Mouse (Mus musculus) midbrain, embryonic 10.5 days (tissue): ENCODE measurements around the gene Gm17019. TPM values are rescaled to one million over a fixed set of nuclear protein-coding genes. Genes with fewer than 3 reads are reported as not detected.
"Not testable (repeated sequence)": the region's sequence is repeated elsewhere in the genome, so short reads cannot be mapped to it uniquely, and the experiment has no call there.

Source experiments
- DNase-seq: peaks from one replicate; pipeline ENCODE4 v3.0.0-alpha.2; 2017; ENCODE audit warnings: low spot score
- H3K27ac ChIP-seq: fragments of 300-500 bp; sonication (generic); replicated peaks from 2 replicates; pipeline ENCODE4 v1.5.1; 2016; ENCODE audit warnings: mild to moderate bottlenecking
- H3K27me3 ChIP-seq: fragments of 300-500 bp; sonication (generic); 2 replicates; pipeline ENCODE4 v1.6.1; 2016; ENCODE audit warnings: low read depth, mild to moderate bottlenecking; ENCODE audit not compliant: poor library complexity, severe bottlenecking
- H3K36me3 ChIP-seq: fragments of 300-500 bp; sonication (generic); 2 replicates; pipeline ENCODE4 v1.6.1; 2016; ENCODE audit warnings: mild to moderate bottlenecking, moderate library complexity
- H3K4me1 ChIP-seq: fragments of 300-500 bp; sonication (generic); 2 replicates; pipeline ENCODE4 v1.6.1; 2016
- H3K4me3 ChIP-seq: fragments of 300-500 bp; sonication (generic); 2 replicates; pipeline ENCODE4 v1.5.1; 2016; ENCODE audit warnings: mild to moderate bottlenecking, moderate library complexity
- H3K9me3 ChIP-seq: fragments of 300-500 bp; sonication (generic); replicated peaks from 2 replicates; pipeline ENCODE4 v1.6.1; 2016; ENCODE audit warnings: mild to moderate bottlenecking
- WGBS: fragments of 180-500 bp; shearing (Covaris S2); methylation state at CpG from one replicate; pipeline ENCODE4 v1.1.7; 2016; 5-methylcytosine and 5-hydroxymethylcytosine counted together
- polyA plus RNA-seq: library from polyadenylated mRNA; unstranded; fragments of >200 nt; fragmentation: Nextera tagmentation; extraction: Ambion mirVana; gene quantifications from 2 replicates; pipeline ENCODE4 v1.2.1, GENCODE M21; 2016

The Gm17019 gene
- polyA plus RNA-seq, result not detected in 2 replicates

DNA sequence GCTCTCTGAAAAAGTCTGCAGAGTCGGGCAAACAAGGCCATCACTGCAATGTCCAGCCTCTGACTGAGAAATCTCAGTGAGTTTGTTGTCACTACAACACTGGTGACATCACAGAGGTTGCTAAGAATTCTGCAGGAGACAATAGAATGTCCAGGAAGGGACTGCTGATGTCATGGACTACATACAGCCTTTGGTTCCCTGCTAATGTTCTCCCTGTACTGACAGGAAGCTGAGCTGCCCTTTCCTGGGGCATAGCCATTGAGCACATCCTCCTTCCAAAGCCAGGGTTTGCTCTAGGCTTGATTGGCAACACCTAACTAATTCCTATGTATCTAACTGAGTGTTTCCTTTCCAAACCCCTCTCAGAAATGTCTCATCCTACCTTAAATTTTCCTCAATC lies at the start of gene Gm17019:
Gene Gm17019, minus strand, starts transcription at position 101 of the 400 bp plus-strand sequence.
- H3K4me1 ChIP-seq, H3K36me3 ChIP-seq, H3K4me3 ChIP-seq, DNase-seq, H3K27ac ChIP-seq, H3K27me3 ChIP-seq: not testable (repeated sequence)
- peaks cover 65% of the 10 kb centered on the region for H3K9me3 ChIP-seq
- whole genome bisulfite sequencing, result 49% methylated on average over 1 of the region's 1 CpGs

DNA sequence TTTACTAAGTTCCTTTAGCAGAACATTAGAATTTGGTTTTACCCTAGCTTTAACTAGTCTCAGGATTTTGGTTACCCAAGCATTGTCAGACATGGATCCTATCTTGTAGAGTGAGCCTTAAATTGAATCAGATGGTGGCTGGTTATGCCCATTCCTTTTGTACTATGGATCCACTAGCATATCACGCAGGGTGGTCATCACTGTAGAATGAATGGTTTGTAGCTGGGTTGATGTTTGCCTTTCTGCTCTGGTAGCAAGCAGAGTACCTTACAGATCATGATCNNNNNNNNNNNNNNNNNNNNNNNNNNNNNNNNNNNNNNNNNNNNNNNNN lies 29.6 kb upstream of the Gm17019 start:
- not testable (repeated sequence) for H3K27me3 ChIP-seq, H3K4me1 ChIP-seq, DNase-seq, H3K27ac ChIP-seq, H3K4me3 ChIP-seq, H3K36me3 ChIP-seq
- H3K9me3 ChIP-seq, result peaks cover 30% of the 10 kb centered on the region
- WGBS, result 90% methylated on average over 1 of the region's 1 CpGs

DNA sequence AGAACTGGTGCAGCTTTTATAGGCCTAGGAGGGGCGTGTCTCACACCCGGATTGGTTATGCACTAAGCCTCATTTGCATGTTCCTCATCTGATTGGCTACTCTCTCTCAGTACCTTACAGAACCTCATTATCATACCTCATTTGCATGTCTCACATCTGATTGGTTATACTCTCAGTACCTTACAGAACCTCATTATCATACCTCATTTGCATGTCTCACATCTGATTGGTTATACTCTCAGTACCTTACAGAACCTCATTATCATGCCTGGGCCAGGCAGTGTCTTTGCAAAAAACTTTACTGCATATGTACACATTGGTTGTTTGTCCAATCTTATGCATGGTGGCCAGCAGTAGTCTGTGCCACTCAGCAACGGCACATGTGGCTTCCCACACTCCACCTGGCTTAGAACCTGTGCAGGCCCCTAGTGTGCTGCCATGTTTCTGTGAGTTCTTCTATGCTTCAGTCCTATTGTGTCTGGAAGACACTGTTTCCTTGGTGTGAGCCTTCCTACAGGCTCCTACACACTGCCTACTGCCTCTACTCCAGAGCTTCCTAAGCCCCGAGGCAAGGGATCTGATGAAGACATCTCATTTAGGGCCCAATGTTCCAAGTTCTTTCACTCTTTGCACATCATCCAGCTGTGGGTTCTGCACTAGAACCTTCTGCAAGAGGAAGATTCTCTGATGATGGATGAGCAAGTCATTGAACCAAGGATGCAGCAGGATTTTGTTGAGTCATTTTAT lies 29.0 kb upstream of the Gm17019 start:
- H3K4me3 ChIP-seq, DNase-seq, H3K4me1 ChIP-seq, H3K27me3 ChIP-seq, H3K36me3 ChIP-seq, H3K27ac ChIP-seq: not testable (repeated sequence)
- H3K9me3 ChIP-seq, result peaks cover 33% of the 10 kb centered on the region
- WGBS, result 85% methylated on average over 4 of the region's 4 CpGs

DNA sequence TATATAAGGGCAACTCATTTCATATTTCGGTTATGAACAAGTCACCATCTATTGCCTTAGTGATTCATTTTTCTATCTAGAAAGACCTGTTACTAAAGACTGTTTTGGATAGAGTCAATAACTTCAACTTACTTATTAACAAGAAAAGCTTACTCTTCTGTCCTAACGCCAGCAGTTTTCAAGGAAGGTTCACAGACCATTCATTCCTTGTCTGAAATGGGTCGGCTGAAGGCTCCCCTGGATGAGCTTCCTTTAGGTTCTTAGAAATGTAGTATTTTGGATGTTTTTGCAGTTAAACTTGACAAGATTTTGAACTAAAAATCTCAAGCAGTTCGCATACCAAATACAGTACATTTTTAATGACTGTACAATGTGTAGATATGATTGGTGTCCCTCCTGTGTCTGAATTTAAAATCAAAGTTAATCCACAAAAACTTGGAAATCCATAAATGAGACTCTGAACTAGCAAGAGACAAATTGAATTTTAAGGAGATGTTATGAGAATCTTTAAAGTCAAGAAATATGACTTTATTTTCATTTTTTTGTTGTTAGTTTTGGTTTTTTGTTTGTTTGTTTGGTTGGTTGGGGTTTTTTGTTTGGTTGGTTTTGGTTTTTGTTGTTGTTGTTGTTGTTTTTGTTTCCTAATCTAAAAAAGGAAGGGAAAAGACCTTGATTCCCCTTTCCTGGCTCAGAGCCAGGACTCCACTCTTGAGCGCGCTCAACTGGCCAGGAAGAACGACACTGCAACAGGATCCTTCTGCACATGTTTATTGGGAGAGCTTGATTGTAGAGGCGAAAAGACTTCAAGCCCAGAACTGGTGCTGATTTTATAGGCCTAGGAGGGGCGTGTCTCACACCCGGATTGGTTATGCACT lies 21.6 kb upstream of the Gm17019 start:
- not testable (repeated sequence) for H3K27ac ChIP-seq, H3K36me3 ChIP-seq, H3K27me3 ChIP-seq, H3K4me3 ChIP-seq, H3K4me1 ChIP-seq, DNase-seq
- H3K9me3 ChIP-seq, result peaks cover 52% of the 10 kb centered on the region
- 76% methylated on average over 10 of the region's 10 CpGs for WGBS

DNA sequence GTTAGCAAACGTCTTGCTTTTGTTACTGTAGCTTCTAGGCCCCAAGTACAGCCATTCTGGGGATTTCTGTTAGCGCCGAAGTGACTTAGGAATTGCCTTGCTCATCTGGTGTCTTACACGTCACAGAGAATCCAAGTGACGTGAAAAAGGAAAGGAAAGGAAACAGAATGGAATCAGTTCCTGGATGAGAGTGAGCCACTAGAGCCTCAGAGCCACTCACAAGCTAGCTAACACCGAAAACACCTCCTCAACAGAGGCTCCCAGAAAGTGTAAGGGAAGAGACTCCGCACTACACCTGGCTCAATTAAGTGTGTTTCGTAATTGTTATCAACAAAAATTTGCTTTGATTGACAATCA lies 20.8 kb upstream of the Gm17019 start:
- peaks cover 49% of the 10 kb centered on the region for H3K9me3 ChIP-seq
- H3K27me3 ChIP-seq, DNase-seq, H3K4me1 ChIP-seq, H3K4me3 ChIP-seq, H3K36me3 ChIP-seq, H3K27ac ChIP-seq: not testable (repeated sequence)
- WGBS, result 77% methylated on average over 8 of the region's 8 CpGs

DNA sequence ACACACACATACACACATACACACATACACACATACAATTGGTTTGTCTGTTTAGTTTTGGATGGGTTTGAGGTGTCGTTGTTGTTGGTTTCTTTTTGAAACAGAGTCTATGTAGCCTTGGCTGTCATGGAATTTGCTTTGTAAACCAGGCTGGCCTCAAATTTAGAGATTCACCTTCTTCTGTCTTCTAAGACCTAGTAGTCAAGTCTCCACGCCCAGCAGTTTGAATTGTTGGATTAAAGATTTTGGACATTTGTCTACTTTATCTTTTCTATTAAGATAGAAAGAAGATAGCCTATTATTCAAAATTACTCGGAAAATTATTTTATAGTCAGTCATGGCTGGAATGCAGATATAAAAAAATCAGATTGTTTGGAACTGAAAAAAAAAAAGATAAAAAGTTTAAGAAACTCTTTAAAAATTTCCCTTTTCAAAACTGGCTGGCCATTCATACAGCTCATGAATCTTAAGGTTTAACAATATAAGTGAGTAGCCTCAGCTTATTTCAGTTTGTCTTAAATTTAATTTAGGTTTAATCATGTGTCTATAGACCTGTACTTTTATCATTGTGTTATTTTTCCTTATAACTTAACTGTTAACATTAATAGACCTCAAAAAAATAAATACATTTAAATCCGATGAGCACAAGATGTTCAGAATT lies 20.3 kb upstream of the Gm17019 start:
- not testable (repeated sequence) for H3K36me3 ChIP-seq, DNase-seq, H3K4me1 ChIP-seq, H3K27me3 ChIP-seq, H3K27ac ChIP-seq, H3K4me3 ChIP-seq
- peaks cover 49% of the 10 kb centered on the region for H3K9me3 ChIP-seq
- WGBS, result 84% methylated on average over 4 of the region's 4 CpGs

DNA sequence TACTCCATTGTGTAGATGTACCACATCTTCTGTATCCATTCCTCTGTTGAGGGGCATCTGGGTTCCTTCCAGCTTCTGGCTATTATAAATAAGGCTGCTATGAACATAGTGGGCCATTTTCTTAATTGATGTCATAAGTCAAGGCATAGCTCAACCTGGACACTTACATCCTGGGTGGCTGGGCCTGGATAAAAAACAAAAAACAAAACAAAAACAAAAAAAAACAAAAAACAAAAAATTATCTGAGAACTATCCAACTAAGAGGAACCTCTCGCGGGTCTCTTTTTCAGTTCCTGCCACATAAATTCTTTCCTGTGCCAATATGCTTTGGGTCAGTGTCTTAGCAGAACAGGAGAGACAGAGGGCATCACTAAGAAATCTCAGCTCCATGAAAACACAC lies 18.0 kb upstream of the Gm17019 start:
- not testable (repeated sequence) for H3K4me3 ChIP-seq, H3K4me1 ChIP-seq, H3K27me3 ChIP-seq, H3K27ac ChIP-seq, H3K36me3 ChIP-seq, DNase-seq
- peaks cover 39% of the 10 kb centered on the region for H3K9me3 ChIP-seq
- WGBS, result 69% methylated on average over 2 of the region's 2 CpGs

DNA sequence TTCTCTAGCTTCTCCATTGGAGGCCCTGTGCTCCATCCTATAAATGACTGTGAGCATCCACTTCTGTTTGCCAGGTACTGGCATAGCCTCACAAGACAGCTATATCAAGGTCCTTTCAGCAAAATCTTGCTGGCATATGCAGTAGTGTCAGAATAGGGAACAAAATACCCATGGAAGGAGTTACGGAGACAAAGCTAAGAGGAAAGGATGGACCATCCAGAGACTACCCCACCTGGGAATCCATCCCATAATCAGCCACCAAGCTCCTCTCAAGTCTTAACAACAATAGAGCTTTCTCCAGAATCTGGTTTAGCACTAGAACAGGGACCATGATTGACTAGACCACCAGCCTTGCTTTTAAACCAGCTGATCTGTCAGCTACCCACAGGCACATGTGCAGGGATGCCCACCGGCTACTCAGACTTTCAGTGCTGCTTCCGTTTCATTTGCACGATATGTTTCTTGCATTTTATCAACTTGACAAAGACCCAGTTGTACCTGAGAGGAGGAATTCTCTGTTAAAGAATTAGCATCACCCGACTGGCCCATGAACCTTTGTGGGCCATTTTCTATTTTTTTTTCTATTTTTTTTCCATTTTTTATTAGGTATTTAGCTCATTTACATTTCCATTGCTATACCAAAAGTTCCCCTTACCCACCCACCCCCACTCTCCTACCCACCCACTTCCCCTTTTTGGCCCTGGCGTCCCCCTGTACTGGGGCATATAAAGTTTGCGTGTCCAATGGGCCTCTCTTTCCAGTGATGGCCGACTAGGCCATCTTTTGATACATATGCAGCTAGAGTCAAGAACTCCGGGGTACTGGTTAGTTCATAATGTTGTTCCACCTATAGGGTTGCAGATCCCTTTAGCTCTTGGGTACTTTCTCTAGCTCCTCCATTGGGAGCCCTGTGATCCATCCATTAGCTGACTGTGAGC lies 12.3 kb upstream of the Gm17019 start:
- WGBS, result 86% methylated on average over 9 of the region's 9 CpGs
- not testable (repeated sequence) for H3K4me1 ChIP-seq, H3K27me3 ChIP-seq, DNase-seq, H3K36me3 ChIP-seq, H3K27ac ChIP-seq, H3K4me3 ChIP-seq
- H3K9me3 ChIP-seq, result peaks cover 14% of the 10 kb centered on the region

DNA sequence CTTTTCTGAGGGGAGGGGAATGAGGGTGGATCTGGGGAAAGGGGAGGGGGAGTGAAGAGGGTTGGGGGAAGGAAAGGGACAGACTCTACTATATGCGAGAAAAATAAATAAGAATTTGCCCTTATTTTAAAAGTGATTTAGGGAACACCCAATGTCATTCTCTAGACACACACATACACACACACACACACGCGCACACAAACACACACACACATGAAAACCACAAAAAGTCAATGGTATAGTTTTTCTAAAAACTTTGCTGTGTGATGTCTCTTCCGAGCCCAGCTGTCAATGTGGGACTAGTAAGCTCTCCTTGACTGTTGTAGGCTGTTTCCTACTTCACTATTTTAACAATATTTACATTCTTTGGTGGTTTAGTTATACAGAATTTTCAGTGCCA lies 8.0 kb upstream of the Gm17019 start:
- not testable (repeated sequence) for H3K36me3 ChIP-seq, DNase-seq, H3K27me3 ChIP-seq, H3K4me3 ChIP-seq, H3K4me1 ChIP-seq, H3K27ac ChIP-seq
- peaks cover 36% of the 10 kb centered on the region for H3K9me3 ChIP-seq
- 70% methylated on average over 4 of the region's 4 CpGs for WGBS

DNA sequence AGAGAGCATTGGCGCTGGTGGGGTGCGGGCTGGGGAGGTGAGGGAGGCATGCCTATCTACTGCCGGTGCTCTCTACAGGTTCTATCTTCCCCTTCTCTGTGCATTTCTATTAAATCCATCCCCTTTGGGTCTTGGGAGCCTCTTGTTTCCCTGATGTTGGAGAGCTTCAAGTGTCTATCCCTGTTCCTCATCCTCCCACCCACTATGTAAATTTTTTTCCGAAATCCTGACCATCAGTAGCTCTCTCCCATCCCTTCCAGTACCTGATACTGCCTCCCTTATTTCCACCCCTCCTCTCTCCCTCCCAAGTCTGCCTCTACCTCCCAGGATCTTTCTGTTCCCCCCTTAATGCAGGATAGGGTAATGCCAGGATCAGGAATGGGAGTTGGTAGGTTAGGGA lies 7.2 kb upstream of the Gm17019 start:
- H3K27me3 ChIP-seq, H3K4me1 ChIP-seq, H3K4me3 ChIP-seq, H3K36me3 ChIP-seq, DNase-seq, H3K27ac ChIP-seq: not testable (repeated sequence)
- 85% methylated on average over 4 of the region's 4 CpGs for WGBS
- peaks cover 38% of the 10 kb centered on the region for H3K9me3 ChIP-seq

DNA sequence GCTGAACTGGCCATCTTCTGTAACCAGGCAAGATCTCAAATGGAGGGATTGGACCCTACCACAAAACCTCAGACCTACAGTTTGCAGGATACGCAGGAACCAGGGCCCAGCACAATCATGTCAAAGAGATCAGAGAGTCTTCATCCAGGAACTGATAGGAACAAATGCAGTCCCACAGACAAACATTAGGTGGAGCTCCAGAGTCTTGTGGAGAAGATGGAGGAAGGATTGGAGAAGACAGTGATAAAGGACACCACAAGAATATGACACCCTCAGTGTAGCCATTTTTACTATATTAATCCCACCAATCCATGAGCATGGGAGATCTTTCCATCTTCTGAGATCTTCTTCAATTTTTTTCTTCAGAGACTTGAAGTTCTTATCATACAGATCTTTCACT lies 8.5 kb downstream of the Gm17019 start:
- H3K36me3 ChIP-seq, H3K4me3 ChIP-seq, H3K27ac ChIP-seq, H3K27me3 ChIP-seq, H3K4me1 ChIP-seq, DNase-seq: not testable (repeated sequence)
- H3K9me3 ChIP-seq, result peaks cover 74% of the 10 kb centered on the region
- 83% methylated on average over 1 of the region's 1 CpGs for WGBS

DNA sequence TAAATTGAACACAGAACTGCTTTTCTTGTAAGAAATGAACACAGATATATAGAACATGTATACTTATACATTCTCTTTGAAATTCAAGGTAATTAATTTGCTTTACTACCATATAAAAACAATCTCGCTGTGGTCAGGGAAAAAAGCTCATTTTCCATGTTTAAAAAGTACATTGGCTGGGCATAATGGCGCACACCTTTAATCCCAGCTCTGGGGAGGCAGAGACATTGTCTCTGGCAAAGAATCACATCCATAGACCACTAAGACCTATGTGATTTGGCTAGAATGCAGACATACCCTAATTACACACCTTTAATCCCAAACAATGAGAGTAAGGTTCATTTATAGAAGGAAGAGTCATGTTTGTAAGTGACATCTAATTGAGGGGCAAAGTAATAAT lies 12.7 kb downstream of the Gm17019 start:
- H3K4me1 ChIP-seq, H3K4me3 ChIP-seq, H3K36me3 ChIP-seq, H3K27me3 ChIP-seq, DNase-seq, H3K27ac ChIP-seq: not testable (repeated sequence)
- WGBS, result 77% methylated on average over 2 of the region's 2 CpGs
- H3K9me3 ChIP-seq, result peaks cover 63% of the 10 kb centered on the region
